Mouse (Mus musculus) heart, postnatal 0 days (tissue): ENCODE data around the gene Art4.

ENCODE experiments used
- CTCF ChIP-seq: IDR thresholded peaks from 2 replicates; pipeline ENCODE4 v1.5.1; 2016; ENCODE audit warnings: antibody characterized with exemption, control low read depth, low read depth
- EP300 ChIP-seq: IDR thresholded peaks from 2 replicates; pipeline ENCODE4 v1.6.1; 2016; ENCODE audit warnings: antibody characterized with exemption, low read depth

GRCm38 (mm10) chr6:136805409-136805775 is 52.1 kb downstream of the Art4 start:
- no peak for TF ChIP-seq EP300
- TF ChIP-seq CTCF: no peak
